Mouse (Mus musculus): ENCODE results near the gene Aph1a. TPM values are rescaled to one million over a fixed set of nuclear protein-coding genes. Genes with fewer than 3 reads are reported as not detected.
"Not testable (repeated sequence)": the region's sequence is repeated elsewhere in the genome, so short reads cannot be mapped to it uniquely, and the experiment has no call there.

Gene Aph1a
- total RNA-seq (2021), result 10 to 100 TPM; 61.8 to 75.2 TPM

- DNase-seq (ENCODE audit: low spot score in 2 of 2), result peak; percentile 95 to 96
- intact Hi-C loops (cut with DNase I), result loop anchor here (1.0 kb wide), 1 partner anchor 36 kb away; the partner anchor contains the start of gene Anp32e
Observed at GRCm38 (mm10) chr3:95893606-95894316, at the start of gene Aph1a. Gene Aph1a, plus strand, starts transcription at chr3:95893969.

GRCm38 (mm10) chr3:95850611-95851010, 43.2 kb upstream of the Aph1a start:
- no peak for DNase-seq (ENCODE audit: low spot score in 2 of 2)
- intact Hi-C loops (cut with DNase I), result no loop called here

GRCm38 (mm10) chr3:95851317-95851716, 42.5 kb upstream of the Aph1a start:
- intact Hi-C loops (cut with DNase I), result no loop called here
- no peak for DNase-seq (ENCODE audit: low spot score in 2 of 2)

- DNase-seq (ENCODE audit: low spot score in 2 of 2), result peak; percentile 93 to 95
- intact Hi-C loops (cut with DNase I), result no loop called here
Observed at GRCm38 (mm10) chr3:95855502-95856089, 38.2 kb upstream of the Aph1a start, which contains the start of gene Prpf3. Gene Prpf3, minus strand, starts transcription at chr3:95855885.

- intact Hi-C loops (cut with DNase I), result no loop called here
- no peak for DNase-seq (ENCODE audit: low spot score in 2 of 2)
Observed at GRCm38 (mm10) chr3:95856115-95856514, 37.7 kb upstream of the Aph1a start.

GRCm38 (mm10) chr3:95857050-95857449, 36.7 kb upstream of the Aph1a start:
- DNase-seq (ENCODE audit: low spot score in 2 of 2); intact Hi-C loops (cut with DNase I): not testable (repeated sequence)

- DNase-seq (ENCODE audit: low spot score in 2 of 2); intact Hi-C loops (cut with DNase I): not testable (repeated sequence)
Observed at GRCm38 (mm10) chr3:95858278-95858677, 35.5 kb upstream of the Aph1a start.

GRCm38 (mm10) chr3:95860323-95860722, 33.4 kb upstream of the Aph1a start:
- intact Hi-C loops (cut with DNase I), result loop anchor here (2.0 kb wide), 1 partner anchor 46 kb away; no protein-coding TSS in a partner anchor

GRCm38 (mm10) chr3:95861216-95861615, 32.6 kb upstream of the Aph1a start:
- intact Hi-C loops (cut with DNase I), result loop anchor here (2.0 kb wide), 1 partner anchor 46 kb away; no protein-coding TSS in a partner anchor
- DNase-seq (ENCODE audit: low spot score in 2 of 2), result no peak

More at GRCm38 (mm10) chr3:95860323-95860722, 33.4 kb upstream of the Aph1a start:
- no peak for DNase-seq (ENCODE audit: low spot score in 2 of 2)

- DNase-seq (ENCODE audit: low spot score in 2 of 2), result no peak
- intact Hi-C loops (cut with DNase I), result loop anchor here (2.0 kb wide), 1 partner anchor 45 kb away; no protein-coding TSS in a partner anchor
Observed at GRCm38 (mm10) chr3:95861796-95862195, 32.0 kb upstream of the Aph1a start.

GRCm38 (mm10) chr3:95863578-95863977, 30.2 kb upstream of the Aph1a start:
- intact Hi-C loops (cut with DNase I), result no loop called here
- DNase-seq (ENCODE audit: low spot score in 2 of 2), result no peak

GRCm38 (mm10) chr3:95865050-95865449, 28.7 kb upstream of the Aph1a start:
- intact Hi-C loops (cut with DNase I), result no loop called here
- peak; percentile 74 to 78 for DNase-seq (ENCODE audit: low spot score in 2 of 2)

- no peak for DNase-seq (ENCODE audit: low spot score in 2 of 2)
- intact Hi-C loops (cut with DNase I), result no loop called here
Observed at GRCm38 (mm10) chr3:95865571-95865970, 28.2 kb upstream of the Aph1a start.

- DNase-seq (ENCODE audit: low spot score in 2 of 2), result no peak
- intact Hi-C loops (cut with DNase I), result no loop called here
Observed at GRCm38 (mm10) chr3:95866071-95866470, 27.7 kb upstream of the Aph1a start.

- DNase-seq (ENCODE audit: low spot score in 2 of 2), result no peak
- intact Hi-C loops (cut with DNase I), result no loop called here
Observed at GRCm38 (mm10) chr3:95867408-95867807, 26.4 kb upstream of the Aph1a start.

- no peak for DNase-seq (ENCODE audit: low spot score in 2 of 2)
- intact Hi-C loops (cut with DNase I), result no loop called here
Observed at GRCm38 (mm10) chr3:95870976-95871375, 22.8 kb upstream of the Aph1a start.

GRCm38 (mm10) chr3:95871392-95871867, 22.3 kb upstream of the Aph1a start, which contains the start of gene Mrps21:
Gene Mrps21, minus strand, starts transcription at chr3:95871519.
- intact Hi-C loops (cut with DNase I), result no loop called here
- peak; percentile 87 to 89 for DNase-seq (ENCODE audit: low spot score in 2 of 2)

GRCm38 (mm10) chr3:95872048-95872447, 21.7 kb upstream of the Aph1a start:
- intact Hi-C loops (cut with DNase I), result no loop called here
- DNase-seq (ENCODE audit: low spot score in 2 of 2), result no peak

GRCm38 (mm10) chr3:95879063-95879462, 14.7 kb upstream of the Aph1a start:
- intact Hi-C loops (cut with DNase I), result no loop called here
- no peak for DNase-seq (ENCODE audit: low spot score in 2 of 2)

- peak; percentile 97 for DNase-seq (ENCODE audit: low spot score in 2 of 2)
- intact Hi-C loops (cut with DNase I), result loop anchor here (1.0 kb wide), 2 partner anchors 25 to 47 kb away; partner anchors contain the start of gene Anp32e
Observed at GRCm38 (mm10) chr3:95881979-95882815, 11.6 kb upstream of the Aph1a start, which contains the start of gene Ciart. Gene Ciart, minus strand, starts transcription at chr3:95882251.

Data from left cerebral cortex, postnatal 36 days (tissue).